Mouse (Mus musculus) C3H10T1/2 (cell line): ENCODE results near the gene Hist1h2bc. TPM values are rescaled to one million over a fixed set of nuclear protein-coding genes. Genes with fewer than 3 reads are reported as not detected.

Experiments
- polyA plus RNA-seq, 2 experiments: library from polyadenylated mRNA; unstranded; fragments of >200 nt; fragmentation: generic; extraction: Trizol; gene quantifications; one replicate each; pipeline ENCODE4 v1.2.1; 2012; ENCODE audit warnings: missing spikeins in 2 of 2

Gene Hist1h2bc
- 10 to 100 TPM; 11.8 to 98.9 TPM for polyA plus RNA-seq

GRCm38 (mm10) chr13:23683755-23684281 lies at the start of gene Hist1h2bc, which contains the start of gene Hist1h2ac:
Hist1h2bc (plus strand) TSS chr13:23684199.
Hist1h2ac (minus strand) TSS chr13:23683948.

GRCm38 (mm10) chr13:23695514-23695913 lies 11.5 kb downstream of the Hist1h2bc start, which contains the start of gene Hist1h1t:
Hist1h1t (plus strand) TSS chr13:23695814.

GRCm38 (mm10) chr13:23698300-23698693 lies 14.3 kb downstream of the Hist1h2bc start, which contains the start of gene Hist1h4c:
Hist1h4c (minus strand) TSS chr13:23698454.

GRCm38 (mm10) chr13:23710374-23711089 lies 26.5 kb downstream of the Hist1h2bc start, which contains the start of gene Hfe:
Hfe (minus strand) TSS chr13:23710854.

GRCm38 (mm10) chr13:23738677-23739068 lies 54.7 kb downstream of the Hist1h2bc start, which contains the start of gene Hist1h1c:
Hist1h1c (plus strand) TSS chr13:23738808.

Other genes with a start within 250 kb of the Hist1h2bc start
- gene Btn1a1, start 218.3 kb upstream of the Hist1h2bc start, polyA plus RNA-seq: not detected
- under 1 TPM in 1 of 2 experiments, not detected in 1; 0.15 TPM for gene Btn2a2, start 195.3 kb upstream of the Hist1h2bc start, polyA plus RNA-seq
- 10 to 100 TPM; 21.7 to 26.9 TPM for gene Hist1h4h, start 153.1 kb upstream of the Hist1h2bc start, polyA plus RNA-seq
- 10 to 100 TPM; 20.1 to 25.8 TPM for gene Hist1h2af, start 150.3 kb upstream of the Hist1h2bc start, polyA plus RNA-seq
- 10 to 100 TPM in 1 of 2 experiments, 1 to 10 TPM in 1; 4.5 to 20.4 TPM for gene Hist1h3g, start 148.8 kb upstream of the Hist1h2bc start, polyA plus RNA-seq
- 1 to 10 TPM; 1.5 to 3.4 TPM for gene Hist1h2bh, start 140.8 kb upstream of the Hist1h2bc start, polyA plus RNA-seq
- gene Hist1h3f, start 140.1 kb upstream of the Hist1h2bc start, polyA plus RNA-seq: 1 to 10 TPM in 1 of 2 experiments, under 1 TPM in 1; 0.91 to 3.6 TPM
- gene Hist1h4f, start 132.6 kb upstream of the Hist1h2bc start, polyA plus RNA-seq: 10 to 100 TPM in 1 of 2 experiments, 1 to 10 TPM in 1; 6.4 to 30.1 TPM
- under 1 TPM; 0.65 to 0.84 TPM for gene Hist1h1d, start 130.9 kb upstream of the Hist1h2bc start, polyA plus RNA-seq
- gene Hist1h3e, start 121.8 kb upstream of the Hist1h2bc start, polyA plus RNA-seq: 1 to 10 TPM; 1.8 to 8.3 TPM
- 10 to 100 TPM in 1 of 2 experiments, 1 to 10 TPM in 1; 9.3 to 21.9 TPM for gene Hist1h2ae, start 113.0 kb upstream of the Hist1h2bc start, polyA plus RNA-seq
- 10 to 100 TPM in 1 of 2 experiments, 1 to 10 TPM in 1; 7.9 to 12.4 TPM for gene Hist1h2bg, start 112.8 kb upstream of the Hist1h2bc start, polyA plus RNA-seq
- gene Hist1h2bf, start 110.0 kb upstream of the Hist1h2bc start, polyA plus RNA-seq: 10 to 100 TPM in 1 of 2 experiments, 1 to 10 TPM in 1; 2.2 to 10.3 TPM
- 1 to 10 TPM; 1.1 to 3.1 TPM for gene Hist1h2ad, start 109.8 kb upstream of the Hist1h2bc start, polyA plus RNA-seq
- gene Hist1h3d, start 108.4 kb upstream of the Hist1h2bc start, polyA plus RNA-seq: 1 to 10 TPM; 2.9 to 3.0 TPM
- gene Hist1h4d, start 102.6 kb upstream of the Hist1h2bc start, polyA plus RNA-seq: 10 to 100 TPM in 1 of 2 experiments, 1 to 10 TPM in 1; 3.2 to 10.4 TPM
- gene Hist1h2be, start 63.1 kb upstream of the Hist1h2bc start, polyA plus RNA-seq: 1 to 10 TPM; 1.4 to 2.5 TPM
- 1 to 10 TPM; 1.7 to 3.9 TPM for gene Hist1h1e, start 61.6 kb upstream of the Hist1h2bc start, polyA plus RNA-seq
- gene Hist1h2ac, start 251 bp upstream of the Hist1h2bc start, polyA plus RNA-seq: under 1 TPM; 0.98 TPM
- gene Hist1h1t, start 11.6 kb downstream of the Hist1h2bc start, polyA plus RNA-seq: under 1 TPM in 1 of 2 experiments, not detected in 1; 0.27 TPM
- gene Hist1h4c, start 14.3 kb downstream of the Hist1h2bc start, polyA plus RNA-seq: 1 to 10 TPM; 1.3 to 3.2 TPM
- gene Hfe, start 26.7 kb downstream of the Hist1h2bc start, polyA plus RNA-seq: under 1 TPM; 0.15 to 0.91 TPM
- gene Hist1h1c, start 54.6 kb downstream of the Hist1h2bc start, polyA plus RNA-seq: 100 to 1,000 TPM in 1 of 2 experiments, 10 to 100 TPM in 1; 12.7 to 138 TPM
- 10 to 100 TPM in 1 of 2 experiments, 1 to 10 TPM in 1; 5.7 to 21.7 TPM for gene Hist1h3c, start 61.4 kb downstream of the Hist1h2bc start, polyA plus RNA-seq
- gene Hist1h2bb, start 62.5 kb downstream of the Hist1h2bc start, polyA plus RNA-seq: 10 to 100 TPM in 1 of 2 experiments, 1 to 10 TPM in 1; 3.2 to 12.9 TPM
- 10 to 100 TPM in 1 of 2 experiments, 1 to 10 TPM in 1; 4.4 to 13.0 TPM for gene Hist1h2ab, start 66.9 kb downstream of the Hist1h2bc start, polyA plus RNA-seq
- gene Hist1h3b, start 68.1 kb downstream of the Hist1h2bc start, polyA plus RNA-seq: 1 to 10 TPM; 2.9 to 8.0 TPM
- 10 to 100 TPM; 12.9 to 53.5 TPM for gene Hist1h4b, start 72.8 kb downstream of the Hist1h2bc start, polyA plus RNA-seq
- gene Hist1h4a, start 77.0 kb downstream of the Hist1h2bc start, polyA plus RNA-seq: 10 to 100 TPM in 1 of 2 experiments, 1 to 10 TPM in 1; 4.4 to 17.3 TPM
- 1 to 10 TPM; 3.2 to 8.0 TPM for gene Hist1h3a, start 78.2 kb downstream of the Hist1h2bc start, polyA plus RNA-seq
- gene Hist1h1a, start 79.5 kb downstream of the Hist1h2bc start, polyA plus RNA-seq: 1 to 10 TPM in 1 of 2 experiments, under 1 TPM in 1; 0.26 to 1.2 TPM
- gene Trim38, start 85.7 kb downstream of the Hist1h2bc start, polyA plus RNA-seq: under 1 TPM in 1 of 2 experiments, not detected in 1; 0.05 TPM
- gene Slc17a2, start 122.8 kb downstream of the Hist1h2bc start, polyA plus RNA-seq: not detected
- gene Slc17a3, start 155.2 kb downstream of the Hist1h2bc start, polyA plus RNA-seq: not detected
- gene Slc17a1, start 183.6 kb downstream of the Hist1h2bc start, polyA plus RNA-seq: not detected
- gene Slc17a4, start 230.8 kb downstream of the Hist1h2bc start, polyA plus RNA-seq: not detected
- gene Hist1h2ba, start 250.0 kb downstream of the Hist1h2bc start, polyA plus RNA-seq: not detected